Mouse (Mus musculus) small intestine, adult 2 months (tissue): Measurements from ENCODE around the gene Iscu. TPM values are rescaled to one million over a fixed set of nuclear protein-coding genes. Genes with fewer than 3 reads are reported as not detected.

Experiments
- H3K27ac ChIP-seq: fragments of 200-500 bp; 2 replicates; pipeline ENCODE4 v1.5.1; 2012; ENCODE audit warnings: low read depth, low read length, control low read depth, inconsistent platforms; ENCODE audit not compliant: insufficient read depth
- H3K27me3 ChIP-seq: fragments of 200-500 bp; 2 replicates; pipeline ENCODE4 v1.6.1; 2012; ENCODE audit warnings: mild to moderate bottlenecking, moderate library complexity, low read length, inconsistent platforms; ENCODE audit not compliant: control insufficient read depth, insufficient read depth
- H3K36me3 ChIP-seq: fragments of 200-500 bp; 2 replicates; pipeline ENCODE4 v1.6.1; 2012; ENCODE audit warnings: mild to moderate bottlenecking, low read length, control low read depth, inconsistent platforms; ENCODE audit not compliant: control insufficient read depth, insufficient read depth
- H3K4me1 ChIP-seq: fragments of 200-500 bp; 2 replicates; pipeline ENCODE4 v1.6.1; 2012; ENCODE audit warnings: low read length, inconsistent platforms, mixed read lengths; ENCODE audit not compliant: control insufficient read depth, insufficient read depth, insufficient read length
- H3K4me3 ChIP-seq: fragments of 200-500 bp; 2 replicates; pipeline ENCODE4 v1.5.1; 2012; ENCODE audit warnings: low read depth, mild to moderate bottlenecking, control low read depth, inconsistent platforms, low read length, moderate library complexity
- CTCF ChIP-seq: fragments of 200-500 bp; IDR thresholded peaks from 2 replicates; pipeline ENCODE4 v1.5.1; 2012; ENCODE audit warnings: low read depth, mild to moderate bottlenecking, control low read depth, inconsistent platforms, low read length, moderate library complexity, mixed read lengths; ENCODE audit not compliant: insufficient replicate concordance, insufficient read length; ENCODE audit errors: extremely low read depth
- POLR2A ChIP-seq: fragments of 200-500 bp; IDR thresholded peaks from 2 replicates; pipeline ENCODE4 v1.6.1; 2012; ENCODE audit warnings: low read depth, mild to moderate bottlenecking, control low read depth, inconsistent platforms, low read length, moderate library complexity
- WGBS: fragments of 180-500 bp; shearing (Covaris S2); methylation state at CpG from one replicate; pipeline ENCODE4 v1.1.7; 2018; 5-methylcytosine and 5-hydroxymethylcytosine counted together
- polyA plus RNA-seq: library from polyadenylated mRNA; depleted of rRNA; stranded (reverse); fragments of >200 nt; gene quantifications from 2 replicates; pipeline ENCODE4 v1.2.3, GENCODE M21; 2012

Iscu gene
- polyA plus RNA-seq, 1 experiment: 57.5 TPM

- 80% methylated on average over 2 of the region's 2 CpGs for WGBS
- Histone ChIP-seq H3K27me3 (no peaks in the 10 kb centered on the region), H3K4me1 (no peaks in the 10 kb centered on the region; the same call in 1 of the 2 replicates), H3K36me3 (no peaks in the 10 kb centered on the region), H3K4me3 (no peak overlapping the region), H3K27ac (no peak overlapping the region)
- no peak for TF ChIP-seq CTCF
- TF ChIP-seq POLR2A: no peak
Observed at GRCm38 (mm10) chr5:113812638-113813037, 40.1 kb downstream of the Iscu start.

GRCm38 (mm10) chr5:113813608-113814007, 41.1 kb downstream of the Iscu start:
- H3K27ac ChIP-seq: no peak overlapping the region
- H3K27me3 ChIP-seq: no peaks in the 10 kb centered on the region
- no peaks in the 10 kb centered on the region for H3K4me1 ChIP-seq
- H3K36me3 ChIP-seq: no peaks in the 10 kb centered on the region
- TF ChIP-seq CTCF: peak; percentile 52; the same call in 1 of the 2 replicates
- TF ChIP-seq POLR2A: no peak
- no peak overlapping the region for H3K4me3 ChIP-seq
- WGBS: 23% methylated on average over 9 of the region's 9 CpGs

GRCm38 (mm10) chr5:113814111-113815040, 41.8 kb downstream of the Iscu start:
- H3K4me3 ChIP-seq: no peak overlapping the region

GRCm38 (mm10) chr5:113815041-113815389, 42.5 kb downstream of the Iscu start:
- H3K4me1 ChIP-seq: no peaks in the 10 kb centered on the region
- H3K27me3 ChIP-seq: no peaks in the 10 kb centered on the region
- no peak for TF ChIP-seq CTCF
- TF ChIP-seq POLR2A: no peak
- no peaks in the 10 kb centered on the region for H3K36me3 ChIP-seq
- no peak overlapping the region for H3K27ac ChIP-seq
- no peak overlapping the region for H3K4me3 ChIP-seq
- 59% methylated on average over 11 of the region's 11 CpGs for WGBS

More at GRCm38 (mm10) chr5:113814111-113815040, 41.8 kb downstream of the Iscu start:
- Histone ChIP-seq H3K4me1 (no peaks in the 10 kb centered on the region), H3K36me3 (no peaks in the 10 kb centered on the region), H3K27ac (no peak overlapping the region), H3K27me3 (no peaks in the 10 kb centered on the region)
- 29% methylated on average over 27 of the region's 27 CpGs for WGBS
- no peak for TF ChIP-seq POLR2A

- Histone ChIP-seq H3K4me3 (no peak overlapping the region), H3K36me3 (no peaks in the 10 kb centered on the region), H3K27me3 (no peaks in the 10 kb centered on the region), H3K4me1 (no peaks in the 10 kb centered on the region), H3K27ac (no peak overlapping the region)
- TF ChIP-seq CTCF (peak; percentile 99), POLR2A (0 out of 2 replicates have a peak, but pooled peaks have one; percentile 15)
- WGBS: 16% methylated on average over 15 of the region's 15 CpGs
Observed at GRCm38 (mm10) chr5:113815638-113816152, 43.1 kb downstream of the Iscu start.

- H3K4me3 ChIP-seq: no peak overlapping the region
- H3K27ac ChIP-seq: no peak overlapping the region
- no peaks in the 10 kb centered on the region for H3K4me1 ChIP-seq
- no peaks in the 10 kb centered on the region for H3K27me3 ChIP-seq
- no peaks in the 10 kb centered on the region for H3K36me3 ChIP-seq
- TF ChIP-seq CTCF (no peak), POLR2A (no peak)
- WGBS: 58% methylated on average over 14 of the region's 14 CpGs
Observed at GRCm38 (mm10) chr5:113818572-113818971, 46.0 kb downstream of the Iscu start.

DNA sequence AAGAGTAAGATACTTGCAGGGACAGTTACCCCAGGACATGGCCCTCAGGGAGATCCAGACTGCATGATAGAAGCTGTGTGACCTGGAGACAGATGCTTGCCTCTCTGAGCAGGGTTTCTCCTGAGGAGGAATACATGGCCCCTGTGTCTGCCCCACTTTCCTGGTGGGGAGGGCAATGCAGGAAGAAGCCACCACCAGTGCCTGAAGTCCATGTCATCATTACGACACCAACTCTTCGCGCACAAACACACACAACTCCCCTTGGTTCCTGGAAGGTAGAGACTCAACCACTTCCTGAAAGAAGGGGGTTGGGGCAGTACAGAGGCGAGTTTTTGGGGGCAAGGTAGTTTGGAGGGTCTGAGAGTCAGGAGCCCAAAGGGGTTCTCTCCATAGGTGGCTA, 51.7 kb downstream of the Iscu start:
- no peak for TF ChIP-seq CTCF
- no peak for TF ChIP-seq POLR2A
- H3K4me1 ChIP-seq: no peaks in the 10 kb centered on the region; the same call in 1 of the 2 replicates
- WGBS: 77% methylated on average over 4 of the region's 4 CpGs
- no peak overlapping the region for H3K4me3 ChIP-seq
- peak overlapping the region; percentile 70 for H3K27ac ChIP-seq
- H3K27me3 ChIP-seq: no peaks in the 10 kb centered on the region
- H3K36me3 ChIP-seq: no peaks in the 10 kb centered on the region; the same call in 1 of the 2 replicates
